Mouse (Mus musculus): ENCODE measurements around the gene Mgat1. TPM values are rescaled to one million over a fixed set of nuclear protein-coding genes. Genes with fewer than 3 reads are reported as not detected.

Mgat1 gene
- polyA plus RNA-seq, 1 experiment from 2014 or later, result 81.9 TPM

- ChIA-PET CTCF (no interaction called here), POLR2A (no interaction called here)
- TF ChIP-seq CTCF (IDR thresholded peaks at IDR 0.05), result no peak
- in situ Hi-C loops (cut with MboI; ENCODE audit: low pct_unique_long_range_greater_than_20kb), result no loop called here
- ATAC-seq (no peak), DNase-seq (ENCODE audit: low read depth, low spot score) (no peak)
- H3K27me3 ChIP-seq, result no peaks in the 10 kb centered on the region
These were observed 3.1 kb upstream of the Mgat1 start for GRCm38 (mm10) chr11:49240874-49241273.

- no peak for DNase-seq (ENCODE audit: low read depth, low spot score)
- H3K27me3 ChIP-seq, result no peaks in the 10 kb centered on the region
- ChIA-PET CTCF (interaction anchor here (1.0 kb wide), 2 partner anchors 28 to 31 kb away, joined by 3 read pairs; no protein-coding TSS in a partner anchor), POLR2A (interaction anchor here (0.5 kb wide), 1 partner anchor 29 kb away, joined by 3 read pairs; no protein-coding TSS in a partner anchor)
- ATAC-seq, result no peak
- in situ Hi-C loops (cut with MboI; ENCODE audit: low pct_unique_long_range_greater_than_20kb), result no loop called here
- no peak for TF ChIP-seq CTCF (IDR thresholded peaks at IDR 0.05)
These were observed 2.5 kb upstream of the Mgat1 start for GRCm38 (mm10) chr11:49241471-49241870.

GRCm38 (mm10) chr11:49242944-49243626, 906 bp upstream of the Mgat1 start:
- DNase-seq (ENCODE audit: low read depth, low spot score) (no peak), ATAC-seq (peak; percentile 0)
- in situ Hi-C loops (cut with MboI; ENCODE audit: low pct_unique_long_range_greater_than_20kb), result no loop called here
- POLR2A ChIA-PET, result no interaction called here
- no peaks in the 10 kb centered on the region for H3K27me3 ChIP-seq
- CTCF ChIA-PET, result interaction anchor here (0.6 to 1.4 kb wide), 4 partner anchors 8 to 56 kb away, joined by 3 to 4 read pairs (median 3); partner anchors contain the start of genes Btnl9 and Zfp62
- TF ChIP-seq CTCF (IDR thresholded peaks at IDR 0.05), result no peak

- DNase-seq (ENCODE audit: low read depth, low spot score), result no peak
- ChIA-PET CTCF (no interaction called here), POLR2A (interaction anchor here (1.0 kb wide), 1 partner anchor 42 kb away, joined by 4 read pairs; the partner anchor contains the start of gene Zfp62)
- in situ Hi-C loops (cut with MboI; ENCODE audit: low pct_unique_long_range_greater_than_20kb), result no loop called here
- TF ChIP-seq CTCF (IDR thresholded peaks at IDR 0.05), result no peak
- no peak for ATAC-seq
- H3K27me3 ChIP-seq, result no peaks in the 10 kb centered on the region
These were observed 572 bp downstream of the Mgat1 start for GRCm38 (mm10) chr11:49244595-49244930.

- DNase-seq (ENCODE audit: low read depth, low spot score), result no peak
- TF ChIP-seq CTCF (IDR thresholded peaks at IDR 0.05), result no peak
These were observed 1.2 kb downstream of the Mgat1 start for GRCm38 (mm10) chr11:49245176-49245575.

GRCm38 (mm10) chr11:49245634-49246415, 1.8 kb downstream of the Mgat1 start:
- in situ Hi-C loops (cut with MboI; ENCODE audit: low pct_unique_long_range_greater_than_20kb), result loop anchor here (5.0 kb wide), 2 partner anchors 374 to 444 kb away; partner anchors contain the start of genes Irgm1 and Rack1

More at GRCm38 (mm10) chr11:49245176-49245575, 1.2 kb downstream of the Mgat1 start:
- ChIA-PET CTCF (interaction anchor here (1.1 to 1.7 kb wide), 3 partner anchors 34 to 42 kb away, joined by 3 to 7 read pairs (median 4); partner anchors contain the start of gene Zfp62), POLR2A (interaction anchor here (0.7 to 1.0 kb wide), 2 partner anchors 32 to 42 kb away, joined by 4 read pairs; partner anchors contain the start of gene Zfp62)
- H3K27me3 ChIP-seq, result no peaks in the 10 kb centered on the region
- in situ Hi-C loops (cut with MboI; ENCODE audit: low pct_unique_long_range_greater_than_20kb), result loop anchor here (5.0 kb wide), 2 partner anchors 373 to 443 kb away; partner anchors contain the start of genes Irgm1 and Rack1
- ATAC-seq, result peak; percentile 10

GRCm38 (mm10) chr11:49246523-49246922, 2.5 kb downstream of the Mgat1 start:
- H3K27me3 ChIP-seq, result no peaks in the 10 kb centered on the region
- TF ChIP-seq CTCF (IDR thresholded peaks at IDR 0.05), result no peak
- DNase-seq (ENCODE audit: low read depth, low spot score), result no peak
- CTCF ChIA-PET, result interaction anchor here (0.8 to 1.9 kb wide), 6 partner anchors 8 to 55 kb away, joined by 3 to 7 read pairs (median 4); no protein-coding TSS in a partner anchor
- POLR2A ChIA-PET, result interaction anchor here (0.6 to 2.5 kb wide), 4 partner anchors 12 to 414 kb away, joined by 3 to 15 read pairs (median 5); partner anchors contain the start of gene Zfp62
- in situ Hi-C loops (cut with MboI; ENCODE audit: low pct_unique_long_range_greater_than_20kb), result loop anchor here (5.0 kb wide), 2 partner anchors 374 to 444 kb away; partner anchors contain the start of genes Irgm1 and Rack1
- ATAC-seq, result no peak

More at GRCm38 (mm10) chr11:49245634-49246415, 1.8 kb downstream of the Mgat1 start:
- DNase-seq (ENCODE audit: low read depth, low spot score) (no peak), ATAC-seq (no peak)
- TF ChIP-seq CTCF (IDR thresholded peaks at IDR 0.05), result no peak
- CTCF ChIA-PET, result interaction anchor here (0.7 to 1.7 kb wide), 5 partner anchors 9 to 43 kb away, joined by 3 to 7 read pairs (median 4); partner anchors contain the start of gene Zfp62
- no peaks in the 10 kb centered on the region for H3K27me3 ChIP-seq
- POLR2A ChIA-PET, result interaction anchor here (0.6 to 2.5 kb wide), 5 partner anchors 22 to 415 kb away, joined by 3 to 15 read pairs (median 4); partner anchors contain the start of gene Zfp62

- POLR2A ChIA-PET, result interaction anchor here (1.7 to 2.5 kb wide), 2 partner anchors 20 to 44 kb away, joined by 6 to 15 read pairs; partner anchors contain the start of gene Zfp62
- CTCF ChIA-PET, result interaction anchor here (0.8 to 1.9 kb wide), 5 partner anchors 19 to 56 kb away, joined by 3 to 7 read pairs (median 3); no protein-coding TSS in a partner anchor
- no peaks in the 10 kb centered on the region for H3K27me3 ChIP-seq
- no peak for TF ChIP-seq CTCF (IDR thresholded peaks at IDR 0.05)
- in situ Hi-C loops (cut with MboI; ENCODE audit: low pct_unique_long_range_greater_than_20kb), result loop anchor here (5.0 kb wide), 2 partner anchors 375 to 445 kb away; partner anchors contain the start of genes Irgm1 and Rack1
- DNase-seq (ENCODE audit: low read depth, low spot score), result no peak
- ATAC-seq, result no peak
These were observed 3.3 kb downstream of the Mgat1 start for GRCm38 (mm10) chr11:49247255-49247654.

GRCm38 (mm10) chr11:49248226-49248973, 4.4 kb downstream of the Mgat1 start:
- ChIA-PET POLR2A (no interaction called here), CTCF (interaction anchor here (1.8 to 1.9 kb wide), 2 partner anchors 18 to 23 kb away, joined by 4 to 7 read pairs; no protein-coding TSS in a partner anchor)
- TF ChIP-seq CTCF (IDR thresholded peaks at IDR 0.05), result no peak
- in situ Hi-C loops (cut with MboI; ENCODE audit: low pct_unique_long_range_greater_than_20kb), result loop anchor here (5.0 kb wide), 2 partner anchors 376 to 446 kb away; partner anchors contain the start of genes Irgm1 and Rack1
- no peaks in the 10 kb centered on the region for H3K27me3 ChIP-seq
- DNase-seq (ENCODE audit: low read depth, low spot score) (no peak), ATAC-seq (no peak)

Measured in Patski (cell line).